Mouse (Mus musculus) cerebellum, postnatal 25 days (tissue): Measurements from ENCODE around the gene Usp32.

Source experiments
- DNase-seq, 2 experiments: peaks; one replicate each; pipeline ENCODE4 v3.0.0; 2021; ENCODE audit warnings: mixed read lengths in 2 of 2

Usp32 gene

DNA sequence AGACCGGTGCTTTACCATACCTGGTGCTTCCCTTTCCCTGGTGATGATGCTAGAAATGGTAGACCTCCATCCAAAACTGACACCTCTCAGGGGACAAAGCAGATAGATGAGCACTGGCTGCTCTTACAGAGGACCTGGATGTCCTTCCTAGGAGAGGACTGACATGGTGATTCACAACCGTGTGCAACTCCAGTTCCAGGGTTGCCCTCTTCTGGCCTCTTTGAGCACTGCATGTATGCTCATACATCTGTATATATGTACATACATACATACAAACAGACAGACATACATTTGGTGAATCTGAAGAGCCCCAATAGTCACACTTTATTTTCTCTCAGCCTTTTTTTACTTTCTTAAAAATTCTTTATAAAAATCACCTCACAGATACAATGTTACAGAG lies 161.8 kb downstream of the Usp32 start:
- peak; percentile 75 to 88 for DNase-seq

DNA sequence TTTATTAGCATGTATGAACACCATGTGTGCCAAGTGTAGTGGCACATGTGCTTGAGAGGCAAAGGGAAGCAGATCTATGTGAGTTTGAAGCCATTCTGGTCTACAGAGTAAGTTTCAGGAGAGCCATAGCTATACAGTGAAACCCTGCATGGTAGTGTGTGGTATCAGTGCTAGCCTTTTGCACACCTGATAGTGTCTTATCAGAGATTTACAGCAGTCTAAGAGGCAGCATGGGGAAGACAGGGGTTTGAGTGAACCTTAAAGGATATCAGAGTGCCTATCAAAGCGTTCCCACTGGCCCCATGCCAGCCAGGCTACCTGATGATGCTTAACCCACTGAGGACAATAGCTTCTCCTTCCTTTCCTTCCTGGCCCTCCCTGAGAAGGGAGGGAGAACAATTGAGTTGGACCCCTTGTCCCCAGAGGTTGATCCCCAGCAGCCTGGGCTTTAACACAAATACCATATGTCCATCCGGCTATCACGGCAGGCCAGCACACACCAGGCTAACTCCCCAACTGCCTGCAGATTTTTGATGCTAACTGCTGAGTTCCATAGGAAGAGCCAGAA lies 162.5 kb downstream of the Usp32 start:
- peak in 1 of 2 experiments; percentile 33 for DNase-seq

DNA sequence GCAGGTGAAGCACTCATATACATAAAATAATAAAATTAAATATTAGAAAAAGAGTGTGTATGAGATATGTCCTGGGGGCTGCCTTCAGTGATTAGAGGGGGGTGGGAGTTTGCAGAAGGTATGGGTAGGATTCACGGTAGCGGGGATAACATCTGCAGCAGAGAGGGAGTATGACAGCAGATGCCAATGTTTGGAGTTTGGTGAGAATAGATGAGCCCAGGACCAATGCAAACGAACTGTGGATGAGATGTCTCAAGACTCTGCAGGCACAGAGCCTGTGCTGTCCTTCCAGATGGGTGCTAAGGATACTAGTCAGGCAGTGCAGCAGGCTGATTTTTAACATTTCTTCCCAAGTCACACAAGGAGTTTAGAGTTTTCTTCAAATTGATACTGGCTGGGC lies 163.3 kb downstream of the Usp32 start:
- DNase-seq: no peak

DNA sequence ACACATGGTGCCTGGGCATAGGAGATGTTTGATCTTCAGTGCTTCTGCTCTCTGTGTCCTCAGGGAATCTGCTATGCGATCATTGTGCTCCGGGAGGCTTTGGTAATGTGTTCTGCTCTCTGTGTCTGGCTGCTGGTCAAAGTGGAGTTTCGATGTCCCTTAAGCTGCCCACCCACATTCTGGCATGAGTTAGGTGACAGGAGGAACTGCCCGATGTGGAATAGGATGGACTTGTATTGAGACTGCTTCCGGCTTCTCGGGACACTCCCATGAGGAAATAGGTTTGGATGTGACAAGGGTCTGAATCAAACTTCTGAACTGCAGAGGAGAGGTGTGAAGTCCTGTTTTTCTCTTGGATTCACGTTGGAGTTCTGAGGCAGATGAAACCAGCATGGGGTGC lies 165.4 kb downstream of the Usp32 start:
- no peak for DNase-seq

DNA sequence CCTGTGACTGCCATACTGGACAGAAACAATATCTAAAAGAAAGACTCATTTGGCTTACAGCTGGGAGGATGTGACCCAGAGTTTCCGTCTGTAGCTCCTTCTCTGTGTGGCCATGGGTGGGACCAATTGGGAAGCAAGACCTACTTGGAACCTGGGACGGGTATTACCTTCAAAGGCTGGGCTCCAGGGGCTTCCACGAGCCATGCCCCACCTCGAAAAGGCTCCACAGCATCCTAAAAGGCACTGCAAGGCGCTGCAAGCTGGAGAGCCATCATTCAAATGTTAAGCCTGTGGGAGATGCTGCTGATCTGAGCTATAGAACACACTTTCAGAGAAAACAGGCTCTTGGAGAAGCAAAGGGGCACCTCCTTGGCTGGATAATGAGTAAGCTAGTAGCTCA lies 166.3 kb downstream of the Usp32 start:
- no peak for DNase-seq

DNA sequence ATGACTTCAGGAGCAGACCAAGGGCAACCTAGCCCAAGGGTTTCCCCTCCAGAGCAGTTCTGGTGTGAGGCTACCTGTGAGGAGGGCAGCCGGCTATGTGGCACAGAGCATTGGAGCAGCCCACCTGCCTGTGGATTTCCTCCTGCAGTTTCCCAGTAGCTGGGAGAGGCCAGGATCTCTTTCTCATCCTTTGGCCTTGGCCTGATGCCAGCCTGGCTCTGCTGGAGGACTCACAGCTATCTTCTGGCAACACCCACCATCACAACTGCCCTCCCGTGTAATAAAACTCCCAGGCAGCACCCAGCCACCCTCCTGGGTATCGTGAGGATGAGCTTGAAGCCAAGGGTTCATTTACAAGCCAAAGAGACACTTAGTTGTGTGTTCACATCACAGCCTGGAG lies 167.9 kb downstream of the Usp32 start:
- peak; percentile 62 to 77 for DNase-seq

DNA sequence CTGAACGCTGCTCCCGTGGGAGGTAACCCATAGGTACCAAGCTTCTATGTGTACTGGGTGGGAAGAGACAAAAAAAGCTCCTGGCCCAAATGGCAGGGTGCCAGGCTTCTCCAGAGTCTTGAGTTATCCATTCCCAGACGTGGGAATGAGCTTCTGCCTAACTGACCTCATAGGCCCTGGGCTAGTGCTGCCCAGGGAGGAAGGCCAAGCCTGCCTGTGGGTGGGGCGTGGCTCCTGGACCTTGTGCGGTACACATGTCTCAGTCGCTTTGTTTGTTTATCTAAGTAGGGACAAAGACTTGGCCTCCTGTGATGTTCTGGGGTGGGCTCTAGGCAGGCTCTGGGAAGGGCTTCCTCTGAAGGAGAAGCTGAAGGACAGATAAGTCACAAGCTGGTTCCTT lies 171.2 kb downstream of the Usp32 start:
- DNase-seq: peak; percentile 46 to 70

DNA sequence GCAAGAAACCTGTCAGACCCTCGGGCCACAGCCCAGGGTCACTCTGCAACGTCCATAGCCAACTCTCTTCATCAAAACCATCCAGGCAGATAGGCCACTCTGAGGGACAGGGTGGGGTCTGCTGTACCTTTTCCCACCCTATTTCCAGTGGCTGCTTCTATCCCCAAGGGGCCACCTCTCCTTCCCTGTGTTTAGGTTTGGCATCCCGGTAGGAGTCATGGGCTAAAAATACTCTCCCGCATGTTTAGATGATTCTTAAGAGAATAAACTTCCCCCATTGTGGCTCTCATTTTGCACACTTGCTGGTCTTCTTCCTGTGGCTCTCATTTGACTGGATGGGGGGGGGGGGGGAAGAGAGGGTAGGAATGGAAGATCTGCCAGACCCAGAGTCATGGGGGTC lies 171.7 kb downstream of the Usp32 start:
- no peak for DNase-seq

DNA sequence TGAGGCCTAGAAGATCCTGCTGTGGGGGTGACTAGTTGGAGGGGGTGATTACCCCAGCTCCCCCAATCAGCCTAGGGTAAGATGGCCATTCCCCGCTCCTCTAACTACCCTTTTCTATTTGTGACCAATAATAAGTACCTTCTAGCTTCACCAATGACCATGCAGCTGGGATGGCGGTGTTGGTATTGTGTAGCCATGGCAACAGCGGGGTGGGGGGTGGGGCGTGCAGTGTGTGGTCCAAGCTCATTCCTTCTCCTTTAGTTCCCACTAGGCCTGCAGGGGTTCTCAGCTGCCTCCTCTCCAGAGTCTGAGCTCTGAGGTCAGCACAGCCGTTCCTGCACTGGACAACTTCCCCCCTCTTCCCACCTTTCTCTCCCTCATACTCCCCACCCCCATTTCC lies 172.8 kb downstream of the Usp32 start:
- DNase-seq: no peak

DNA sequence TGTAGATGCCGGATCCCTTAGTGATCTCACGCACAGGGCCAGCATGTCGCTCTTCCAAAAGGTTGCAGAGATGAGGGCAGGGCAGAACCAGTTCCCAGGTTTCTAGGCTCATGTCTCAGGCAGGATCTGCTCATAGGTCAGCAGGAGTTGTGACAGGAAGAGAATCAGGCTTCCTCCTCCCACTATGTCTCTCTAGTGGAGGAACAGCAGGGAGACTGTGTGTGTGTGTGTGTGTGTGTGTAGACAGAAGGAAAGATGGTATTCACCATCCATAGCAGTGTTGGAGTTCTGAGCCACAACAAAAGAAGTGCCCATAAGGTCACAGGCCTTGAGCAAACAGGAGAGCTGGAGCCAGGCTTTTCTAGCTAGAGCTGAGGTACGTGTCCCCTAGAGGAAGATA lies 173.3 kb downstream of the Usp32 start:
- peak in 1 of 2 experiments; percentile 24 for DNase-seq

DNA sequence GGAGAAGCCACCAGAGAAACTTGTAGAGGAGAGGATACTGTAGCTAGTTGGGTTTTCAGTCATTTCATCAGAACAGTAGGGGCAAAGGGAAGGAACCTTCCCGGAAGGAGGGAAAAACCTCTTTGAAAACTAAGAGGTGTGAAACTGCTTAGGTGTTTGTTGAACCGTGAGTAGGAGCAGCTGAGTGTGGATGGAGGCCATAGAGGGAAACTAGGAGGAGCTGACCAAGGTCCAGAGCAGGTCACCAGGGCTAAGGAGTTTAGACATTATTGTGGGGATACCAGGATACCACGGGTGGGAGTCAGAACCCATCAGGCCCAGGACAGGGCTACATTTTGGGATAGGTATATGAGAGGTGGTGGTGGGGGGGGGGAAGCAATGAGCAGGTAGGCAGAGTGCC lies 176.4 kb downstream of the Usp32 start:
- DNase-seq: no peak

DNA sequence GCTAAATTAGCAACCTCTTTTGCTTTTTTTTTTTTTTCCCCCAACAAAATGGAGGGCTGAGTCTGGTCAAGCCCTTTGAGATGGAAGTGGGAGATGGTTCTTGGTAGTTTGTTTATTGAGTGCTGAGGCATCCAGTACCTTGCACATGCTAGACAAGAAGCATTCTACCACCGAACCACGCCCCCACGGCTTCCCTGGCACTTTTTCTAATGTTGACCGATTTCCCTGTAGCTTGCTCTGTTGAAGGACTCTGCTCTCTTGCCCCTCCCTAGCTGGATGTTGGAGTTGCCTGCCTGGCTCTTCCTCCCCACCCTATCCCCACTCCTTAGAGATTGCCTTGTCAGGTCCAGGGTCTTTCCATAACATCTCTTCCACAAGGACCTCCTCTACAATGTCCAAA lies 177.4 kb downstream of the Usp32 start:
- DNase-seq: peak in 1 of 2 experiments; percentile 47

DNA sequence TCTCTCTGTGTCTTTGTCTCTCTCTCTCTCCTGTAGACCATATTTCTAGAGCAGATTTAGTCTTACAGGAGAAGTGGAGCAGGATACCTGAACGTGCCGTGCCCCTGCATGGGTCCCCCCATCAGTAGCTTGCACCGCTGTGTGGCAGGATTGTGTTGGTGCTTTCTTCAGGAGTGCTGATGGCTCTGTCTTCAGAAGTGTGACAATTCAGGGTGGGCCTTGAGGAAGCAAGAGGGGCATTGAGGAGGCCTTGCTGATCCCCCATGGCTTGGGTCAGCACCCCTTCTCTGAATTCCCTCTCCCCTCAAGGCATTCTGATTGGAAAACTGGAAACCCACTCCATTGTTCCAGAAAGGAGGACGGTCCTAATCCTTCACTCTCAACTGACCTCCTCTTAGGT lies 178.4 kb downstream of the Usp32 start:
- no peak for DNase-seq

DNA sequence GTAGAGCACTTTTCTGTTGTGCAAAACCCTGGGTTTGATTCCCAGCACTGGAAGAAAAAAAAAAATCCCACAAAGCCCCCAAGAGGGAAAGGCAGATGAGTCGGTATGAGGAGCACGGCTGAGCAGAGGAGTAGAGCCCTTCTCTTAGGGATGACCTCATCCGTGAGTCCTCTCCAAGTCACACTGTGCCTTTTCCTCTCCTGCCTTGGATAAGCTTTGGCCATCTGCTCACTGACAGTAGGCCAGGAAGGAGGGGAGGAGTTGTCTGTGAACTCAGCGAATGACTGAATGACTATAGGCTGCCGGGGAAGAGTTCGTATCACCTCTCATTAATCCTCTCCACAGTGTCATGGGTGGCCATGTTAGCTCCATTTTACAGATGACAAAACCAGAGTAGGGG lies 179.2 kb downstream of the Usp32 start:
- peak; percentile 87 to 89 for DNase-seq

DNA sequence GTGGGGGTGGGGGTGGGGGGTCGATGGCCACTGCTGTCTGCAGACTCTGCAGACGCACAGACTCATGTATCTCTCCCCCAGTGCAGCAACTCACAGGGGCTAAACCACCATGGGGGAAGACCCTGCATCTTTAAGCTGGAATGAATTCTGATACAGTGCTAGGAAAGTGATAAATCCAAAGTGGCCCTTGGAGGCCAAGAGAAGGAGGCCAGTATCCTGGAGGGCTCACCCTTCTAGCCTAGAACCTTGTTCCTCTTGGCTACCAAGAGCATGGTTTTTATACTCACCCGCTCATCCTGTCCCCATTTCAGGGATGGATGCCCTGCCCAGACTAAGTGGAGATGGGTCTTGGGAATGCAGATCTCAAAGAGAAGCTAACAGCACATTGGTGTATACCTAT lies 179.7 kb downstream of the Usp32 start:
- DNase-seq: no peak

DNA sequence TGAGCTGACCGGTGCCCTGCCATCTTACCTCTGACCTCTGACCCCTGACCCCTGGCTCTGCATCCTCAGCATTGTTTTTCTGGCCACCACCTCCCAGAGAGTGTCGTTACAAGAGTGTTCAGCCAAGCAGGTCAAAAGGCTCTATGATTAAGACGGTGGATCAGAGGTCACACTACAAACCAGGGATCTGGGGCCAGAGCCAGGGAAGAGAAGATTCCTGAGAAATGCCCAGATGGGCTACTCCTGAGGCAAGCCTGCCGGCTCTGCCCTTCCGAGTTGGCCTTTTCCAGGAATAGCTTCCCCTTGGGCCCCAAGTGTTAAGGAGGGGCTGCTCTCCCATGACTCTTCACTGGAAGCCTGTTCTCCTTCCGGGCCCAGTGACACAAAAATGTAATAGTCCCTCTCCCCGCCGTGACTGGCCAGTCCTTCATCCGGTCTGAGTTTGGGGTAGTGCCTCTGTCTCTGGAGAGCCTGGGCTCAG lies 180.2 kb downstream of the Usp32 start:
- peak; percentile 77 to 82 for DNase-seq

DNA sequence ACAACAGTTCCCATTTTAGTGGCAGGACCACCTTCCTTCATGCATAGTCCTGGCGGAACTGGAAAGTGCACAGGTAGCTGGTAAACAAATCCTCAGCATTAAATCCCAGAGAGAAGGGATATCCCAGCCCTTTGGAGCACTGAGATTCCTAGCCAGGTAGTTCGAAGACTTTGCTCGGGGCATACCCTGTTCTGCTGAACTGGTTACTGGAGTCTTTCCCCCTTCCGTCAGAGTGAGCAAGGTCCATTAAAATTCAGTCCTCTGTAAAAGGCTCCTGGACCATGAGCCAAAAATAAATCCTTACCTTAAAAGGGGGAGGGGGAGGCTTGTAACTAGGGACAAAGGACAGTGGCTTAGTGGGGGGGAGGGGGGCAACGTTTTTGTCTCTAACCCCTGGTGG lies 180.8 kb downstream of the Usp32 start:
- peak in 1 of 2 experiments; percentile 46 for DNase-seq

DNA sequence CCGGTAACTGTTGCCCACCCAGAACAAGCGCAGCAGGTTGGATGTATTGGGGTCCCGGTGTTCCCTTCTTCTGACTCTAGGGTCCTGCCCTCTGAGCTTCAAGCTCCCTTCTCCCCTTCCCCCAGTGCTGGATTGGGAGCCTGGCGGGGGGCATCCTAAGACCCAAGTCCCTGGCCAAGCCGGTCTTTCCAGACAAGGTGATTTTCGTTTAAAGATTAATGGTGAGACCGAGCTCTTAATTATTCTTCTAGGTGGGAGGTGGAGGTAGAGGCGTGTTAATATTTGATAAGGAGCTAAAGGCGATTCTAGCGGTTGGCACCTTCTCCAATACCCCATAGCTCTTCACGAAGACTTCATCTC lies 181.7 kb downstream of the Usp32 start:
- DNase-seq: no peak

DNA sequence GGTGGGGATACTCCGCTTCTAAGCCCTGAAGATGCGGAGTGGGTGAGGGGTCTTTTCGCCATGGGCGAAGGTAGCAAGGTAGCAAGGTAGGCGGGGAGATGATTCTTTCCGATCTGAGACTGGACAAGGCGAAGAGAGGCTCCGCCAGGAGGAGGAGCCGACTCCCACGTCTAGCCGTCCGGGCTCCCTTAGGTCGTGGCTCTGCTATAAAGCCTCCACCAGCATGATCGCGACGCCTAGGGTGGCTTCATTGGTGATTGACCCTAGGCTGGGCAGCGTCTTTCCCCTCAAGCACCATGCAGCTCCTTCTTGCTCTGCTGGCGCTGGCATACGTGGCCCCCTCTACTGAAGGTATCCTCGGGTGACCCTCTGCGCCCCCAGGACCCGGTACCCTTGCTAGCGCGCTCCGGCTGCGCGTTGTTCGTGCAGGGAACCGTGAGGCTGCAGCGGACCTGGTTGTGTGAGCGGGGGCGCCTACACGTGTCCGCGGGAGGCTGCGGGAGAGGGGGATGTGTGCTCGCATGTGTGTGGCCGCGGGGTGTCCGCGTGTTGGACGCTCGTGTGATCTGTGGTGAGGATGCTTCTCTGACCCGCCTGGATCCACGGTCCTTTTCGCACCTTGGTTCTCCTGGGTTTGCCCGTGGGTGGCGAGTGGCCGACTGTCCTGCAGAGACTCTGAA lies 182.2 kb downstream of the Usp32 start, which contains the start of gene Car4:
Gene Car4 (plus strand): TSS at position 196 of the 680 bp plus-strand sequence.
- peak; percentile 88 to 89 for DNase-seq

DNA sequence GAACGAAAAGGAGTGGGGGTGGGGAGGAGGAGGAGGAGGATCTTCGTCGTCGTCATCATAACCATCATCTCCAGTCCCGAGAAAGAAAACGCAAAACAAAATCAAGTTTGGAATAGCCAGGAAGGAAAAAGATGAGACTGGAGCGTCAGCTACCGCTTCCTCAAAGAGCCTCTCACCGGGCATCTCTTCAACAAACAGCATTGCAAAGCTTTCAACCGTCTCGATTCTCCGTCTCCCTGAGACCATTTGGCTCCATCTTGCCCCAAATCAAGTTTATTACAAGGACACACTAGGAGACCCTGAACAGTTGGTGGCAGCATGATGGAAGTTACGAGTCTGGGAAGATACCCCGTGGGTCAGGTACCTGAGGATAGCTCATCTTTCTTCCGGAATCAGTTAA lies 182.8 kb downstream of the Usp32 start:
- no peak for DNase-seq

DNA sequence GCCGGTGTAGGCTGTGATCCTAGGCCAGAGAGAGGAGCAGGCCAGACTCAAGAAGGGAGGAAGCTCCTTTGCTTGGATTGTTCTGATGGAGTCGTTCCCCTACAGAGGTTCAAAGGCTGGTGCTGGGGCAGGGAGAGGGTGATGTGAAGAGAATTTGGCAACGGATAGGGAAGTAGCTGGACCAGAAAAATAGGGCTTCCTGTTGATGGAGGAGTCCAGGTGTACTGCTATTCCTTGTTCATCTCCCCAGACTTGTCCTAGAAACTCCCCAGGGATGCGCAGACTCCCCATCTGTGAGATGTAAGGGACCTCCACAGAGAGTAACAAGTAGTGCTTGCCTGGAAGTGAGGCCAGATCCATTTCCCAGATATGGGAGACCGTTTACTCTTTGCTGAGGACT lies 183.6 kb downstream of the Usp32 start:
- DNase-seq: no peak

DNA sequence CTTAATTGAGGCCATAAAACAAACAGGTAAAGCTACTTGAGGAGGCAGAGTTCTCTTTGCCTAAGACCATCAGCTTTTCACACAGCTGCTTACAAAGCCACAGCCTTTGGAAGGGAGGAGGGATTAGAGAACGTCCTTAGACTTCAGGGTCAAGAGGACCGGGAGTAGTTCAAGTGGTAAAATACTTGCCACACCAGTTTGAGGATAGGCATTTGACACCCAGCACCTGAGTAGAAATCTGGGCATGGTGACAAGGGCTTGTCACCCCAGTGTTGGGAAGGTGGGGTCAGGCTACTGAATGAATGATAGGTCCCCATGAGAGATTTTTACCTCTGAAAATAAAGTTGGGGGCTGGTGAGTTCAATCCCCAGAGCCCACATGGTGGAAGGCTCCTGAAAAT lies 187.3 kb downstream of the Usp32 start:
- DNase-seq: no peak

DNA sequence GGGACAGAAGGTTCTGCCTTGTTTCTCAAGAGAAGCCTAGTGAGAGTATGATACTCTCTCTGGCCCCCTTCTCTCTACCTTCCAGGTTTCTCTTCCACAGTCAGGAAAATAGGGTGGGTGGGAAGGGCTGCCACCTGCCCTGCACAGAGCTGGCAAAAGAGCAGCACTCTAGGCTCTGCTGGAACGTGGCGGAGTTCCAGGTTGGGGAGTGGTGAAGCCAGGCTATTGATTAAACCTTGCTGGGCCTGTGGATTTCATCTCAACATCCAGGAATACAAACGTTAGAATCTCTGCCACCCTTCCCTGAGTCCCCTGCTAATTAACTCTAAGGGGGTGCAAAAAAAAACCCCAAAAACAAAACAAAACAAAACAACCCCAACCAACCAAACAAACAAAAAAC lies 191.4 kb downstream of the Usp32 start:
- no peak for DNase-seq

DNA sequence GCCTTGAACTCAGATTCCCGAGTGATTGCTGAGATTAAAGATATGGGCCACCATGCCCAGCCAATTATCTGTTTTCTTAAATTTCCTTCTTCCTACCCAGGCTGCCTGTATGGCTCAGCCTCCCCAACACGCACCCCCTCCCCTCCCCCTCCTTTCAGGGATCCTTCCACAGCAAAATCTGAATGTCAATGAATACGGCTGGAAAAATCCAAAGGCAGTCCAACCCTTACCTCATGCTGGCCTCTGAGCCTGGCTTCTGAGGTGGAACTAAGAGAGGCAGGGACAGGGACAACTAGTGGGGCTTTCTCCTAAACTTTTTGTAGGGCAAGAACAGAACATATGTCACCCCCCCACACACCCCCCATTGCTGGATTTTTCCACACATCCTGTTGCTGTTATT lies 191.8 kb downstream of the Usp32 start:
- DNase-seq: no peak

DNA sequence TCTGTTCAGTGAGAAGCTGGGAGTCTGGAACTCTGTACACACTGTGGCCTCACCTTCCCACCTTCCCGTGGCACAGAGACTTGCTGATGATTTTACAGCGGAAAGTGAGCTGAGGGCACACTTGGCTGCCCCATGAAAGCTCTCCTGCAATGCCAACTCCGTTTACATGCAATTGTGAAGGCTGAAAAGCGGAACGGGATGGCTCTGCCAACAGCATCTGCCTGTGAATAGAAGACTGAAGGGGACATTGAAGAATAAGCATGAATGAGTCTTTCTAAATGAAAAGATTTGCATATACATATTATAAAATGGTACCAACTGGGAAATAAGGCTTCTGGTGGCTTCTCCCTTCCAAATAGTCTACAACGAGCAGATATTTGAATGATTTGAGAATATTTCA lies 192.8 kb downstream of the Usp32 start:
- no peak for DNase-seq
